Mouse (Mus musculus): Measurements from ENCODE around the gene Cln6. TPM values are rescaled to one million over a fixed set of nuclear protein-coding genes. Genes with fewer than 3 reads are reported as not detected.
"Not testable (repeated sequence)": the region's sequence is repeated elsewhere in the genome, so short reads cannot be mapped to it uniquely, and the experiment has no call there.

Cln6 gene
- polyA plus RNA-seq, 1 experiment = not detected

DNA sequence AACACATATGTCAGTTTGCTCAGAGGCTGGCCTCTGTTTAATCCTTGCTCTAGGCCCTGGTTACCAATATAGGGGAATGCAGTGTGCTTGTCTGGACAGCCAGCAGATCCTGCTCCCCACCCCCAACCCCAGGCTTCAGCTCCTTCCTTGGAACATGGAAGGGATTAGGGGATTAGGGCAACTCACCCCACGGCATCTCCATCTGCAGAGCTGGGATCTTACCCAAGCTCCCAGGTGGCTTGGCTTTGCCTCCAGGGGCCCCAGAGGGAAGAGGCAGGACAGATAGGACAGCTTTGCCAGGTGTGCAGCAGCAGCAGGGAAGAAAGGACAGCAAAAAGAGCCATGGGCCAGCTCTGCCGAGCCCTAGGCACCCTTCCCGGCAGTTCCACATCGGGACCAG is 22.3 kb downstream of the Cln6 start:
- WGBS = 68% methylated on average over 4 of the region's 4 CpGs
- no peak overlapping the region for H3K4me3 ChIP-seq (ENCODE audit: insufficient read depth, low read depth, low read length)
- no peak overlapping the region for H3K27ac ChIP-seq (ENCODE audit: insufficient read depth, low read depth, low read length)
- TF ChIP-seq CTCF (IDR thresholded peaks at IDR 0.05; ENCODE audit: insufficient read depth, low read depth, low read length) = no peak
- no peak for TF ChIP-seq POLR2A (IDR thresholded peaks at IDR 0.05; ENCODE audit: insufficient read depth, low read depth, low read length)
- peaks cover 12% of the 10 kb centered on the region for H3K4me1 ChIP-seq (ENCODE audit: control insufficient read depth, insufficient read depth, low read length)

DNA sequence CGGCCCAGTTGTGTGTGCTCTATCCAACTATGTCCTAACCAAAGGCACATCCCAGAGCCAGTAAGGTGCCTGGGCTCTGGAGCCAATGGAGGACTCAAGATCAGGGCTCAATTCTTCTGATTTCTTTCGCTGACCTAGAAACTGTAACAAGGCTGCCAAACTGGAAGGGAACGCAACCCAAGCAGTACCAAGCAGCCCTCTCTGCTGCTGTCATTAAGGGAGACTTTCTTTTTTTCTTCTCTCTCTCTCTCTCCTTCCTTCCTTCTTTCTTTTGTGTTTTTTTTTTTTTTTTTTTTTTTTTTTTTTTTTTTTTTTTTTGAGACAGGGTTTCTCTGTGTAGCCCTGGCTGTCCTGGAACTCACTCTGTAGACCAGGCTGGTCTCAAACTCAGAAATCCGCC is 30.7 kb downstream of the Cln6 start:
- H3K27ac ChIP-seq (ENCODE audit: insufficient read depth, low read depth, low read length); H3K4me1 ChIP-seq (ENCODE audit: control insufficient read depth, insufficient read depth, low read length); H3K4me3 ChIP-seq (ENCODE audit: insufficient read depth, low read depth, low read length): not testable (repeated sequence)
- WGBS = 89% methylated on average over 4 of the region's 4 CpGs

DNA sequence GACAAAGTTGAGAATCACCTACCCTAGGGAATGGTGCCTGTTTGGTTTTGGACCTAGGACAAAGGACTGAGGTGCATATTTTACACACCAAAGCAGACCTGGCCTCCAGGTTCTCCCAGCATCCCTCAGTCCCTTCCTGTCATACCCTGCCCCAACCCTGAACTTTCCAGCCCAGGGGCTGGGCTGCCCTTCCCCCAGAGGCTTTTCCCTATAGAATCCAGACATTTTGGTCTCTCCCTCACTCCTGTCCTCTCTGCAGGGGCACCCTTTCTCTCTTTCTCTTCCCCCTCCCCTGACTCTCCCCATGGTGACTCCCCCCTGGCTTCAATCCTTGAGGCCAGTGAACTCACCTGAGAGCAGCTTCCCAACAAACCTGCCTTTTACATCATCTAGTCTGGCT is 32.1 kb downstream of the Cln6 start:
- Histone ChIP-seq H3K4me3 (ENCODE audit: insufficient read depth, low read depth, low read length) (no peak overlapping the region), H3K4me1 (ENCODE audit: control insufficient read depth, insufficient read depth, low read length) (no peaks in the 10 kb centered on the region), H3K27ac (ENCODE audit: insufficient read depth, low read depth, low read length) (no peak overlapping the region)
- TF ChIP-seq CTCF (IDR thresholded peaks at IDR 0.05; ENCODE audit: insufficient read depth, low read depth, low read length) (no peak), POLR2A (IDR thresholded peaks at IDR 0.05; ENCODE audit: insufficient read depth, low read depth, low read length) (no peak)

DNA sequence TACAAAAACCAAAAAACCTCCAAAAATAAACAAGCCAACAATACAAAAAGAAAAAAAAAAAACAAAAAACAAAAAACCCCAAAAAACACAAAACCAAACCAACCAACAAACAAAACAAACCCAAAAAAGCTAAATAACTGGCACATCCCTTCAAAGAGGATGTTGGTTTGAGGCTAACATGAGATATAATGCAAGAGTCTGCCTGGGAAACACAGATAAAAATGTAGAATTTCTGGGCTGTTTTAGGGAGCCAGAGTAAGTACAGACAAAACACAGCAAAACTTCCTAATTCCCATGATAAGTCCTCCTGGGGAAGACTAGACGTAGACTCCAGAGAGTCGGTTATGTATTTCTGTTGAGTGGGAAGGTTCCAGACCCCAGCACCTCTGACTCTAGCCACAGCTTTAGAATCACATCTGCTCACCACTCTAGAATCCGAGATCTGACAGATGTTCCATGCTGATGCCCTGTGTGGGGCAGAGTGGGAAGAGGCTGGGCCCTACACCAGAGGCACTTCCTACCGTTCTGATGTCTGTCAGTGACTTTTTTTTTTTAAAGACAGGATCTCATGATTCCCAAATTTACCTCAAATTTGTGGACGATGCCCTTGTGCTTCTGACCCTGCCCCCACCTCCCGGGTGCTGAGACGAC is 38.5 kb downstream of the Cln6 start:
- no peak overlapping the region for H3K27ac ChIP-seq (ENCODE audit: insufficient read depth, low read depth, low read length)
- H3K4me1 ChIP-seq (ENCODE audit: control insufficient read depth, insufficient read depth, low read length) = no peaks in the 10 kb centered on the region
- 82% methylated on average over 7 of the region's 7 CpGs for WGBS
- H3K4me3 ChIP-seq (ENCODE audit: insufficient read depth, low read depth, low read length) = no peak overlapping the region
- no peak for TF ChIP-seq CTCF (IDR thresholded peaks at IDR 0.05; ENCODE audit: insufficient read depth, low read depth, low read length)
- TF ChIP-seq POLR2A (IDR thresholded peaks at IDR 0.05; ENCODE audit: insufficient read depth, low read depth, low read length) = no peak

DNA sequence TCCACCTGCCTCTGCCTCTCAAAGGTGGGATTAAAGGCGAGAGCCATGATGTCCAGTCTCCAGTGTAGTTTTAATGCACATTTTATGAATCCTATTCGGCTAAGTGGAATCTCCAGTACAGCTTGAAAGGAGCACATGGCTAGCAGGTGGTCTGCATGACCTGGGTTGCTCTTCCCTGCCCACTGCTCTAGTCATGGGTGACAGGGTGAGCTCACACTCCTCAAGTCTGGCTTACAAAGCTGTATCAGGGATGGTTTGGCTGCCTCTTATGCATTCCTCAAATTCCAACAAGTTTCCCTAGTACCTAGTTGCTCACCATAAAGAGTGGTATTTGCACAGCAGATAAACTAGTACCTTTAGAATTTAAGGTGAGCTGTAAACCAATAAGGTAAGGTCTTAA is 39.2 kb downstream of the Cln6 start:
- TF ChIP-seq CTCF (IDR thresholded peaks at IDR 0.05; ENCODE audit: insufficient read depth, low read depth, low read length) (no peak), POLR2A (IDR thresholded peaks at IDR 0.05; ENCODE audit: insufficient read depth, low read depth, low read length) (no peak)
- 0 out of 2 replicates have a peak, but pooled peaks cover 3% of the 10 kb centered on the region for H3K4me1 ChIP-seq (ENCODE audit: control insufficient read depth, insufficient read depth, low read length)
- no peak overlapping the region for H3K27ac ChIP-seq (ENCODE audit: insufficient read depth, low read depth, low read length)
- no peak overlapping the region for H3K4me3 ChIP-seq (ENCODE audit: insufficient read depth, low read depth, low read length)
- 89% methylated on average over 2 of the region's 2 CpGs for WGBS

DNA sequence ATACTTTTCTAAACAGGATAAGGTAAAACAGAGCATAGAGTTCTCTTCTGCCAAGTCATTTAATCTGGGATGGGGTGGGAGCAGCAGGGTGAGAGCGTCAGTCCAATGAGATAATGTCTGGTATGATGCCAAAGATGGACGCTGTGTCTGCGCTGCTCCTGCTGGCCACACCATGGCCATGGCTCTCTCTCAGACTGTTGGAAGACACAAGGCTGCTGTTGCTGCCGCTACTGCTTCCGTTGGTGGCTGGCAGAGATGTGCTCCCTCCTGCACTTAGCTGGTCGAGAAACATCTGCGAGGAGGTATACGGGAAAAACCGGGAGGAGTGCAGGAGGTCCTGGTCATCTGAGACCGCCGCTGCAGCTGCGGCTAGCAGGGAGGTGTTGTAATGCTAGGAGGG is 43.3 kb downstream of the Cln6 start:
- TF ChIP-seq CTCF (IDR thresholded peaks at IDR 0.05; ENCODE audit: insufficient read depth, low read depth, low read length) = no peak
- TF ChIP-seq POLR2A (IDR thresholded peaks at IDR 0.05; ENCODE audit: insufficient read depth, low read depth, low read length) = no peak
- Histone ChIP-seq H3K27ac (ENCODE audit: insufficient read depth, low read depth, low read length) (no peak overlapping the region), H3K4me3 (ENCODE audit: insufficient read depth, low read depth, low read length) (no peak overlapping the region), H3K4me1 (ENCODE audit: control insufficient read depth, insufficient read depth, low read length) (0 out of 2 replicates have a peak, but pooled peaks cover 3% of the 10 kb centered on the region)
- WGBS = 76% methylated on average over 12 of the region's 12 CpGs

DNA sequence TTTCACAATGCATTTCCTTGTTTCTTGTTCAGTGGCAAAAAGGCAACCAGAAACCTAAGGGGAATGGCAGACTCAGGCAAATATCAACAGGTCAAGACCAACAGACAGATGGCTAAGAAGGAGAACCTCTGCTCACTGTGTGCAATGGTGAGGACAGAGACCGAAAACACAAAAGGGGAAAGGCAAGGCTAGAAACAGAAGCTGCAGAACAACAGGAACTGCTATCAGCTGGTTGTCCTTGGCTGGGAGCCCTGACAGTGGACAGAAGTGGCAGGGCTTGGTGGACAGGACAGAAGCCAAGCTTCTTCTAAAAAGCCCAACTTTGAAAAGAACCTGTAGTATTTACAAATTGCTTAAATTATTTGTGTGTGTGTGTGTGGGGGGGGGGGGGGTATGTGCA is 55.9 kb downstream of the Cln6 start:
- Histone ChIP-seq H3K4me3 (ENCODE audit: insufficient read depth, low read depth, low read length) (no peak overlapping the region), H3K4me1 (ENCODE audit: control insufficient read depth, insufficient read depth, low read length) (no peaks in the 10 kb centered on the region), H3K27ac (ENCODE audit: insufficient read depth, low read depth, low read length) (no peak overlapping the region)
- no peak for TF ChIP-seq CTCF (IDR thresholded peaks at IDR 0.05; ENCODE audit: insufficient read depth, low read depth, low read length)
- no peak for TF ChIP-seq POLR2A (IDR thresholded peaks at IDR 0.05; ENCODE audit: insufficient read depth, low read depth, low read length)
- 69% methylated on average over 1 of the region's 1 CpGs for WGBS

Other genes starting within 250 kb of the Cln6 start
- not detected in 2 replicates for gene Itga11, start 161.0 kb upstream of the Cln6 start, polyA plus RNA-seq (2012; ENCODE audit: insufficient read depth, insufficient read length, low replicate concordance, missing spikeins)
- gene Fem1b, start 26.9 kb upstream of the Cln6 start, polyA plus RNA-seq (2012; ENCODE audit: insufficient read depth, insufficient read length, low replicate concordance, missing spikeins) = not detected in 2 replicates
- not detected in 2 replicates for gene Calml4, start 19.3 kb downstream of the Cln6 start, polyA plus RNA-seq (2012; ENCODE audit: insufficient read depth, insufficient read length, low replicate concordance, missing spikeins)
- not detected in 2 replicates for gene Pias1, start 149.1 kb downstream of the Cln6 start, polyA plus RNA-seq (2012; ENCODE audit: insufficient read depth, insufficient read length, low replicate concordance, missing spikeins)

Measured in olfactory bulb, adult 2 months (tissue).